Mouse (Mus musculus): Measurements from ENCODE around the gene Hoxc12.

DNA sequence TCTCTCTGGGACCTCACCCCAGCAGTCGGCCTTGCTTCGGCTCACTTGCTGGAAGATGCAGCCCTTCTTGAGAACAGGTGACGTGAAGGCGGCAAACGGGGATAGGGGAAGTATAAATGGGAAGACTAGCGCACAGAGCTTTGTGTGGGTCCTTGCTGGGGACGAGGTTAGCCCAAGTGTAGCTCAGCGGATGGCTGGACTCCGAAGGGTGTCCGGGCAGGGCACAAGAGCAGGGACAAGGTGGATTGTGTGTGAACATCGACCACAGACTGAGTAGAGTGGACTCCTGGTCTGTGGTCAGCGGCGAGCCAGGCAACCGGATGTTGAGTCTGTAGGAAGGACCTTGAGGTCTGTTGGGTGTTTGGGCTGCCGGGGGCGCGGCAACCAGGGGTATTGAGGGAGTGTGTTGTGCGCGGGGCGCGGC lies 39.1 kb downstream of the Hoxc12 start:
- TF ChIP-seq GATA1 (IDR thresholded peaks at IDR 0.05; ENCODE audit: low read length), result no peak
- no peak for TF ChIP-seq TAL1 (IDR thresholded peaks at IDR 0.05; ENCODE audit: low read length)

Measured in erythroblast, embryonic 14.5 days (primary cell).